Mouse (Mus musculus) cerebellum, adult 8-10 months (tissue): ENCODE measurements around the gene Alx3.
"Not testable (repeated sequence)": the region's sequence is repeated elsewhere in the genome, so short reads cannot be mapped to it uniquely, and the experiment has no call there.

ENCODE experiments used
- DNase-seq: peaks from one replicate; pipeline ENCODE4 v3.0.0; 2022

Gene Alx3

DNA sequence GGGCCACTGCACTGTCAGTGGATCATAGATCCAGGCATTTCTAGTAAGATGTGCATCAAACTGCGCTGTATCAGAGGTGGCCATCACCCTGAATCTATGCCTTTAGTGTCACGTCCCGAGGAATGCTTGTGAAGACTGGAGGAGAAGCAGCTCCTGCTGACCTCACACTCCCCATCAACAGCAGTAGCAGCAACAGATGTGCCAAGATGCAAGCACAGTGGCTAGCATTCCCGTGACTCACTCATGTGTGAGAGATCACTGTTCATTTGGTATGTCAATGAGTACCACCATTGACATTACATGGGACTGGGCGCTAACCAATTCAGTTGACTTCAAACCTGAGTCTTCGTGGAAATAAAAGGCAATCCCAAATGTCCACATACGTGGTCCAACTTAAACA lies 32.8 kb downstream of the Alx3 start:
- no peak for DNase-seq

GRCm38 (mm10) chr3:107628551-107628950 lies 33.7 kb downstream of the Alx3 start:
- no peak for DNase-seq

GRCm38 (mm10) chr3:107629411-107629810 lies 34.6 kb downstream of the Alx3 start:
- DNase-seq: no peak

- no peak for DNase-seq
Observed at GRCm38 (mm10) chr3:107630682-107631522, 36.1 kb downstream of the Alx3 start, which contains the start of gene Gm10961. Gene Gm10961 (plus strand): TSS chr3:107631322.

DNA sequence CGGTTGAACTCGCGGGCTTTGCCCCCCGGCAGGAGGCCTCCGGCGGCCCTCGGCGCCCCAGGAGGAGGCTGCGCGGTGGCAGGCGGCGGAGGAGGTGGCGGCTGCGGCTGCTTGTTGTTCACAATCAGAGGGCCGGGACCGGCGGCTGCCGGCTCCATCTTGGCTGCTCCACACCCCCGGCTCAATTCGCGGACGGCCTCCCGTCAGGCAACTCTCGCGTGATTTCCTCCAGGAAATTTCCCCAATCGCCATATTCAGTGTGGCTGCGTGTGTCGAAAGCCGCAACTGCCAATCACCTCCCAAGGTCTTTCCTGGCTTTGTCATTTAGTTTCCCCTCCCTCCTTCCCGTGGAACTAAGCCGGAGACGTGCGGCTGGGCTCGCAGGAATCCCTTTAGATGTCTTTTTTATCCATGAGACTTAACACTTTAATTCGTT lies 36.7 kb downstream of the Alx3 start, which contains the start of gene Strip1:
Strip1 (minus strand) TSS at position 172 of the 436 bp plus-strand sequence.
- DNase-seq: peak; percentile 94

DNA sequence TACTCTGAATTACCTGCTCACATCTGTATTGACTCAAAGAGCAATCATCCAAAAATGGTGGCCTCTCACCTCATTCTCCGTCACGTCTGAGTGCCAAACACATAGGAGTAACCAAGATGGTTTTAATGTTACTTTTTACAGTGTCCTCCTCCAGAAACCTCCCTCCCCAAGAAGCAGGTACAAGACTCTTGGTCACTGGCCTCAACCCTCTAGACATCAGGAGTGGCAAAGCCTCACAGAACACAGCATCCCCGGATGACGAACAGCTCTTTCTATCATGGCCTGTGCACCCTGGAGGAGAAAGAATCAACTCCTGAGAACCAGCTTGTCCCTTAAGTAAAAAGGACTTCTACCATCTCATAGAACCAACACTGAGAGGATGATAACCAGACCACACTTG lies 38.0 kb downstream of the Alx3 start:
- DNase-seq: no peak

- no peak for DNase-seq
Observed at GRCm38 (mm10) chr3:107633906-107634305, 39.1 kb downstream of the Alx3 start.

- no peak for DNase-seq
Observed at GRCm38 (mm10) chr3:107635836-107636235, 41.0 kb downstream of the Alx3 start.

DNA sequence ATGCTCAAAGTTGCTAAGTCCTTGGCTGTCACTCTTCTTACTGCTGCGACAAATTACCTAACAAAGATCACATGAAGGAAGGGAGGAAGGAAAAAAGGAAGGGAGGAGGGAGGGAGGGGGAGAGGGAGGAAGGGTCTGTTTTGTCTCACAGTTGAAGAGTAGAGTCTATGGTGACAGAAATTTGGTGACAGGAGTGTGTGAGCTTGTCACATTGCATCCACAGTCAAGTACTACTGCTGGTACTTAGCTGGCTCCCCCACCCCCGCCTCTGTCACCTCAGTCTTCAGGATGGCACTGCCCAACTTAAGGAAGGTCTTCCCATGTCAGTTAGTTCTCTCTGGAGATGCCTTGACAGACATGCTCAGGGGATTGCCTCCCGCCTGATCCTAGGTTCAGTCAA lies 41.4 kb downstream of the Alx3 start:
- no peak for DNase-seq

DNA sequence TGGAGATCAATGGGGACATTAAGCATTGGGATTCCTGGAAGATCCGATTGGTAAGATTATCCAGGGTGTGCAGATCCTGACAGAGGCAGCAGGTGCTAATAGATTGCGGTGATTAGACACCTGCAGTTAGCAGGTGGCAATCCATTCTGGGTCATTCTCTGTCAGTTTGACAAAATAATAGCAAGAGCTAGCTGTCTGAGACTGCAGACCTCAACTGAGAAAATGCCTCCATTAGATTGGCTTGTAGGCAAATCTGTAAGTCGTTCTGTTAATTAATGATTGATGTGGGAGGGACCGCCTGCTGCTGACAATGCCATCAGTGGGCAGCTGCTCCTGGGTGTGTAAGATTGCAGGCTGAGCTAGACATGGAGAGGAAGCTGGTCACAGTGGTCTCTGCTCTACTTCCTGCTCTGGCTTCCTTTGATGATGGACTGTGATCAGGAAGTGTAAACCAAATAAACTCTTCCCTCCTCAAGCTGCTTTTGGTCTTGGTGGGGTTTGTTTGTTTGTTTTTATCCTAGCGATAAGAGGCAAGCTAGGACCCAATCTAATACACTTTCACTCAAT lies 42.9 kb downstream of the Alx3 start:
- DNase-seq: no peak

DNA sequence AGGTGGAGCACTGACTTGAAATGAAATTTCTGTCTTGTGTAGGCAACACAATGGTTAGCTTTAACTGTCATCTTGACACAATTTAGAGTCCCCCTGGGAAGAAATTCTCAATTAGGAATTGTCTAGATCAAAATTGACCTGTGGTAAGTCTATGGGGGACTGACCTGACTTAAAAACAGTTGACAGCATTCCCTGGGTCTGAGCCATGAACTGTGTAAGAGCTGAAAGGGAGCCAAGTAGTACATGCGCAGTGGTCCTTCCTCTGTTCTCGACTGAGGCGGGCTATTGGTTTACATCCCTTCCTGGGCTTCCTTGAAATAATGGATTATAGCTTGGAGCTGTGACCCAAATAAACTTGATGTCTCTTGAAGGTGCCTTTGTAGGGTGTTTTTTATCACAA lies 52.1 kb downstream of the Alx3 start:
- DNase-seq: no peak

- DNase-seq: not testable (repeated sequence)
Observed at GRCm38 (mm10) chr3:107650276-107650675, 55.4 kb downstream of the Alx3 start.

- no peak for DNase-seq
Observed at GRCm38 (mm10) chr3:107652968-107653367, 58.1 kb downstream of the Alx3 start.

DNA sequence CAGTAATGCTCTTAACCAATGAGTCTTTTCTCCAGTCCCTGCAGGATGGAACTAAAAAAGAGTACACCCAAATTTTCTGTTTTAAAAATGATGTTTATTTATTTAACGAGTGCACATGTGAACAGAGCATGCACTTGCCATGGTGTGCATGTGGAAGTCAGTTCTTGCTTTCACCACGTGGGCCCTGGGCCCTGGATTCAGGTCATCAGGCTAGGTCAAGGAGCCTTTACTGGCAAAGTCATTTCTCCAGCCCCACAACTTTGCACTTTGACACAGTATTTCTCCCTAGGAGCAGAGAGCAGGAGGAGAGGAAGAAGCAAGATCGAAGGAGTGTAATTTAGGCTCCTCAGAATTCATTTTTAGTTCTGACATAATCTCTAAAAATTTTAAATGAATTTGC lies 60.0 kb downstream of the Alx3 start:
- no peak for DNase-seq
